Mouse (Mus musculus): ENCODE measurements at regions not wholly inside any gene's neighbourhood (a gene's known extent, or its start where the extent isn't known, plus 50 kb on each side); places are given as distances from the start of the nearest gene placed in this dataset.

DNA sequence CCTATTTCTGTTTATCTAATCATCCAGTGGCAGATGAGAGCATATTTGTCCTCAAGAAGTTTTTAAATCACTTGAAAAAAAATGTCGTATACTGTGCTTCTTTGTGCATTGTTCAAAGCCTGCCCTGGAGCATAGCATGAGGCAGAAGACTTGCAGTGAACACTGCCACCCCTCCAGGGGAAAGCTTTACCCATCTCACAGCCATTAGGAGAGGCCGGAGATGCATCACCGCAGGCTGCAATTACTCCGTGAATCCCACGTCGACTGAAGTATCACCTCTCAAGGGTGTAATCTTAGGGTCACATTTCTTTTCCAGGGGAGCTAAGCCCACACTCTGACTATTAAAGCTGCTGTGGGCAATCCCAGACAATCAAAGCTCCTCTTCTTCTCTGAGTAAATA, 319.8 kb downstream of the Basp1 start:
- TF ChIP-seq CTCF (IDR thresholded peaks at IDR 0.05; ENCODE audit: low read depth, low read length) (no peak), POLR2A (IDR thresholded peaks at IDR 0.05; ENCODE audit: borderline replicate concordance, low read depth, low read length) (no peak)

All from bone marrow macrophage, adult 2 months (primary cell).